Mouse (Mus musculus) lung, postnatal 25 days (tissue): ENCODE measurements around the gene Myof.

Source experiments
- DNase-seq: peaks from one replicate; pipeline ENCODE4 v3.0.0; 2022; ENCODE audit warnings: low spot score

Gene Myof

DNA sequence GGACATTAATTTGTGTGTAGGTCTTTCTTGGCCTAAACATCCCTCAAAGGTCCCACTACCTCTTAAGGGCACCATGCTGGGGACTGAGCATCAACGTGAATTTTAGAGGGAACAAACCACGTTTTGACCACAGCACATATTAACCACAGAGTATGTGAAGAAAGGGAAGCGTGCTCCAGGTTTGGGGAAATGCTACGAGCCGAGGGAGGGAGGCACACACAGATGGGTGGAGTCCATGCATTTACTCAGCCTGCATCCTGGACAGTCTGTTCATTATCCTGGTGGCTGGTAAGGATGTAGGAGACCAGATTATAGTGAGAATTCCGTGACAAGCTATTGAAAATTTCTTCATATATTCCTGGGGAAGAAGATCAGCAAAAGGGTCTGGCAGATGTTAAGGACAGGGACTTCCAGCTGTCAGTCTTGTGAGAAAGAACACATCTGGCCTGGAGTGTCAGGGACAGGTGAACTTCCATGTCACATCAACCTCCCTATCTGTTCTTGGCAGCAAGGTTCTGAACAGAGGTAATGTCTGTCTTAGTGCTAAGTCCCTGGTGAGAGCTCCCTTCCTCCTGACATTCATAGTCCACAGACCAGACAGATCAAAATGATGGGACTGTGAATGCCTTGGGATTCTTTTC, 166.7 kb downstream of the Myof start:
- DNase-seq = no peak

- no peak for DNase-seq
Measured at GRCm38 (mm10) chr19:37873499-37873898, 169.9 kb downstream of the Myof start.

- no peak for DNase-seq
Measured at GRCm38 (mm10) chr19:37867592-37867991, 175.8 kb downstream of the Myof start.

DNA sequence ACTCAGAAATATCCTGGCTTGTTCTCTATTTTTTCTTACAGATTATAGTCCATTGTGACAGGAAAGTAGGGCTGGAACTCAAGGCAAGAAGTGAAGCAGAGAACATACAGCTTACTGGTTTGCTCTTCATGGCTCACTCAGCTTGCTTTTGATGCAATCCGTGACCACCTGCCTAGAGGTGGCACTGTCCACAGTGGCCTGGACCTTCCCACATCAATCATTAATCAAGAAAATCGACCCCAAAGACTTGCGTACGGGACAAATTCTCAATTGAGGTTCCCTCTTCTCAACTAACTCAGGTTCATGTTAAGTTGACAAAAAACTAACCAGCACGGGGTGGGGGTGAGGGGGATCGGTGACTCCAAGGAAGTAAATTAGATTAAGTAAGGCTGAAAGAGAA, 176.4 kb downstream of the Myof start:
- no peak for DNase-seq

DNA sequence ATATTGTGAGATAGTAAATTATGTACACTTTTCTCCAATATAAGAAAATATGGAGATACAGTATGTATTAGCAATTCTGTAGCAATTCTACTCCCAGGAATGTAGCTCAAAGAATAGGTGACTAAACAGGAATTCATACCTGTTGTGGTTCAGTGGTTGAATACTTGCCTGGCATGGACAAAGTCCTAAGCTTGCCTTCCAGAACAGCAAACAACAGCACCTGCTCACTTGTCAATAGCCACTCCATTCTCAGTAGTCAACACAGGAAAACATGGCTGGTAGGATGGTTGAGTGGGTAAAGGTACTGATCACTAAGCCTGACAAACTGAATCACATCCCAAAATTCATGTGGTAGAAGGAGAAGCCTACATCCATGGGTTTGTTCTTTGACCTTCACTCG, 182.2 kb downstream of the Myof start:
- no peak for DNase-seq

GRCm38 (mm10) chr19:37860267-37860666, 183.1 kb downstream of the Myof start:
- no peak for DNase-seq

DNA sequence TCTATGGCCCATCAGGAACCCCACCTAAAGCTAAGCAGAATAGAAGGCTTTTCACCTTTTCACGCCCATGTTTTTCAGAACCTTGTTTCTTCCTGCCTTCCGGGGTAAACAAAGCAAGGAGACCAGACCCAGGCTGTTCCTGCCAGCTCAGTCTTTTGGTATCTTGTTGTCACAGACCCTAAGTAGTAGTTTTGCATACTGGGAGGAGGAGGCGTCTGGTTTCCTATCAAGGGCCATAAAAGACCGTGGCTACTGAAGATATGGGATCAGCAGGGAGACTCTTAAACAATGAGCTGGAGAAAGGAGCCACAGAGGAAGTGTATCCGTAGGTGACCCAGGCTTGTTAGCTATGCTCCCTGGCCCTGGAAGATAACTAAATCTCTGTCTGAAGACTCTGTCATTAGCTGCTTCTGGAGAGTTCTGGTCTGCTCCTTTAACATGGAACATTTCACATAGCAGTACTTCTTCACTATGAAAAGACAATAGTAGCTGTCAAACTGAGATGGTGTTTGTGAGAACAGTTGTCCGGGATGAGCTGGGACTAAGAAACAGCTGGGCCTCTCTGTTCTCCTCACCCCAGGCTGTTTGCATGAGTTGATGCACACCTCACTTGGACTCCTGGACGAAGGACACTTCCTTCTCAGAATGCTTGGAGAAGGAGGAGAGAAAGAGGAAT, 184.8 kb downstream of the Myof start:
- no peak for DNase-seq

DNA sequence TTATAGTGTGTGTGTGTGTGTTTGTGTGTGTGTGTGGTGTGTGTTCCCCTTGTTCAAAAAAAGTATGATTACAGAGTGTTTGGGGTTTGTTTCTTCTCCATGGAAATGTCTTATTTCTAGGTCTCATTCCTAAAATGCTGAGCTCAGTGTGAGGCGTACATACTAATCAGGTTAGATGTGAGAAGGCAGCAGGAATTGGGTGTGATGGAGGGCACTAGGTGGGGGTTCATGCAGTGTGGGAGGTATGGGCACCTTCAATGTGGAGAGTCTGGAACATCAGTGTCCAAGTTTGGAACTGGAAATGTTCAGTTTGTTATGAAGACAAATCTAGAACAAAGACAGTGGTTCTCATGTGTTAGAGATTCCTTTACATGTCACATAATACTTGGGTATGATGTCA, 191.3 kb downstream of the Myof start:
- no peak for DNase-seq

- DNase-seq = no peak
Measured at GRCm38 (mm10) chr19:37851590-37852038, 191.8 kb downstream of the Myof start.
